Comparison of ENCODE assay signal across 8 mouse cellular contexts in the genomic region with DNA sequence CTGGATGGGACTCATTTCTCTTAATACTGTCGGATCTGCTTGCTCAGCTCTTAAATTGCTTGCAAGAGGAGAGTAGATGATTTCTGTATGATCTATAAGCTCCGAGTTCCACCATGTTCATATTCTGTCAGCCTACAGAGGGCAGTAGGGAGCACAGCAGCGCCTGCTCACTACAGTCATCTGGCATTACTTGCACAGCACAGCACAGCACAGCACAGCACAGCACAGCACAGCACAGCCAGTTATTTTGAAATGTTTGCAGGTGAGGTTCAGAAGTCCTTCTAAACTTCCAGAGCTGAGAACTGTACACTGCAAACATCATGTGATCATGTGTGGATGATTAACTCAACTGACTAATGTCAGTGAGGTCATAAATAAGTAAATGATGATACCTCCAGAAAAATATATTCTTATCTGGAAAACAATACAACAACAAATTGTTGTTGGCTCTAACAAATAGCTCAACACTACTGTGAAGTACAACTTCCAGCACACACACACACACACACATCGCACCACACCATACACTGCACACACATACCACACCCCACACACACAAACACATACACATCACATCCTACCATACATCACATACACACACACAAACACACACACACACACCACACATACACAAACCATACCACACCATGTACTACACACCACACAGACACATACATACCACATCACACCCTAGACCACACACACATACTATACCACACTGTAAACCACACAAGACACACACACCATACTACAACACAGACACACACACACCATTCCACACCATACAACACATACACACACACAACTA. TPM values are rescaled to one million over a fixed set of nuclear protein-coding genes. Genes with fewer than 3 reads are reported as not detected.
A peak's percentile ranks its signal among the peaks of the same experiment; 100 is the strongest.
DNase-seq lines count a peak whose midpoint lies in the region; ATAC-seq lines count a peak whose summit lies in the region.

No protein-coding gene starts in this region.

- no peaks in the 10 kb centered on the region for H3K36me3 ChIP-seq in forebrain, embryonic 13.5 days (ENCODE audit: poor library complexity, severe bottlenecking)
- no peaks in the 10 kb centered on the region for H3K36me3 ChIP-seq in intestine, embryonic 14.5 days (ENCODE audit: control insufficient read depth, insufficient read depth, low read length)
- H3K36me3 ChIP-seq in midbrain, embryonic 16.5 days (ENCODE audit: control insufficient read depth, insufficient read depth, low read length) = no peaks in the 10 kb centered on the region
- no peaks in the 10 kb centered on the region for H3K36me3 ChIP-seq in stomach, embryonic 16.5 days (ENCODE audit: control insufficient read depth, insufficient read depth, low read length)

- no peak overlapping the region for H3K27ac ChIP-seq in forebrain, embryonic 13.5 days
- H3K27ac ChIP-seq in intestine, embryonic 14.5 days (ENCODE audit: low read depth) = no peak overlapping the region
- no peak overlapping the region for H3K27ac ChIP-seq in midbrain, embryonic 16.5 days (ENCODE audit: low read length)
- no peak overlapping the region for H3K27ac ChIP-seq in stomach, embryonic 16.5 days (ENCODE audit: low read length)

- 60% methylated on average over 4 of the region's 4 CpGs for WGBS in forebrain, embryonic 13.5 days
- 53% methylated on average over 4 of the region's 4 CpGs for WGBS in intestine, embryonic 14.5 days
- 52% methylated on average over 4 of the region's 4 CpGs for WGBS in midbrain, embryonic 16.5 days
- WGBS in stomach, embryonic 16.5 days = 54% methylated on average over 4 of the region's 4 CpGs

- no peak overlapping the region for H3K4me2 ChIP-seq in forebrain, embryonic 13.5 days
- no peak overlapping the region for H3K4me2 ChIP-seq in intestine, embryonic 14.5 days (ENCODE audit: low read length)
- no peak overlapping the region for H3K4me2 ChIP-seq in midbrain, embryonic 16.5 days (ENCODE audit: low read length)
- no peak overlapping the region for H3K4me2 ChIP-seq in stomach, embryonic 16.5 days (ENCODE audit: low read depth, low read length)

- H3K9ac ChIP-seq in forebrain, embryonic 13.5 days = no peak overlapping the region
- no peak overlapping the region for H3K9ac ChIP-seq in intestine, embryonic 14.5 days (ENCODE audit: low read length)
- no peak overlapping the region for H3K9ac ChIP-seq in midbrain, embryonic 16.5 days (ENCODE audit: low read depth, low read length)
- H3K9ac ChIP-seq in stomach, embryonic 16.5 days (ENCODE audit: low read length) = no peak overlapping the region

- no peak overlapping the region for H3K4me3 ChIP-seq in forebrain, embryonic 13.5 days
- no peak overlapping the region for H3K4me3 ChIP-seq in intestine, embryonic 14.5 days (ENCODE audit: low read depth, low read length)
- no peak overlapping the region for H3K4me3 ChIP-seq in midbrain, embryonic 16.5 days (ENCODE audit: low read depth, low read length)
- no peak overlapping the region for H3K4me3 ChIP-seq in stomach, embryonic 16.5 days (replicated peaks; ENCODE audit: low read length)

- peak; percentile 67 for DNase-seq in right cerebral cortex, adult 18-20 months
- no peak for DNase-seq in right cerebral cortex, postnatal 25 days
- peak; percentile 16 for DNase-seq in cerebellum, adult 11 months
- DNase-seq in intestine, embryonic 14.5 days (ENCODE audit: low spot score) = no peak
- peak; percentile 45 for DNase-seq in liver

- no peaks in the 10 kb centered on the region for H3K4me1 ChIP-seq in forebrain, embryonic 13.5 days
- H3K4me1 ChIP-seq in intestine, embryonic 14.5 days (replicated peaks; ENCODE audit: control insufficient read depth, insufficient read depth, low read length) = no peaks in the 10 kb centered on the region
- H3K4me1 ChIP-seq in midbrain, embryonic 16.5 days (ENCODE audit: control insufficient read depth, insufficient read depth, low read length) = no peaks in the 10 kb centered on the region
- no peaks in the 10 kb centered on the region for H3K4me1 ChIP-seq in stomach, embryonic 16.5 days (ENCODE audit: control insufficient read depth, insufficient read depth, low read length)

- peak; percentile 85 for ATAC-seq in forebrain, embryonic 13.5 days
- peak; percentile 68 for ATAC-seq in intestine, embryonic 14.5 days (replicated peaks; ENCODE audit: low FRiP score, low TSS enrichment, low read depth)
- ATAC-seq in midbrain, embryonic 16.5 days = 0 out of 2 replicates have a peak, but pooled peaks have one; percentile 56
- ATAC-seq in stomach, embryonic 16.5 days (ENCODE audit: insufficient read depth, low FRiP score) = peak; percentile 40; the same call in 1 of the 2 replicates

- H3K9me3 ChIP-seq in forebrain, embryonic 13.5 days (replicated peaks) = no peaks in the 10 kb centered on the region
- H3K9me3 ChIP-seq in intestine, embryonic 14.5 days (ENCODE audit: control insufficient read depth, low read length) = no peaks in the 10 kb centered on the region
- no peaks in the 10 kb centered on the region for H3K9me3 ChIP-seq in midbrain, embryonic 16.5 days (replicated peaks; ENCODE audit: control insufficient read depth, low read length, poor library complexity, severe bottlenecking)
- H3K9me3 ChIP-seq in stomach, embryonic 16.5 days (replicated peaks; ENCODE audit: control insufficient read depth, low read length) = no peaks in the 10 kb centered on the region

- no peaks in the 10 kb centered on the region for H3K27me3 ChIP-seq in forebrain, embryonic 13.5 days
- no peaks in the 10 kb centered on the region for H3K27me3 ChIP-seq in intestine, embryonic 14.5 days (replicated peaks; ENCODE audit: control insufficient read depth, insufficient read depth, low read length)
- no peaks in the 10 kb centered on the region for H3K27me3 ChIP-seq in midbrain, embryonic 16.5 days (ENCODE audit: control insufficient read depth, insufficient read depth, low read depth, low read length)
- no peaks in the 10 kb centered on the region for H3K27me3 ChIP-seq in stomach, embryonic 16.5 days (ENCODE audit: control insufficient read depth, insufficient read depth, low read length)

RNA-seq across cellular contexts. Expression of a gene that starts 9.4 kb away (rescaled TPM):
- 15.9 and 17.1 TPM in 2 replicates for polyA plus RNA-seq in forebrain, embryonic 13.5 days (2015; fragmentation: Nextera tagmentation; extraction: Ambion mirVana)
- polyA plus RNA-seq in intestine, embryonic 14.5 days (2014; fragmentation: Nextera tagmentation; extraction: Ambion mirVana) = 1.9 and 3.0 TPM in 2 replicates
- 12.8 and 17.4 TPM in 2 replicates for polyA plus RNA-seq in midbrain, embryonic 16.5 days (2015; fragmentation: Nextera tagmentation; extraction: Ambion mirVana)
- polyA plus RNA-seq in stomach, embryonic 16.5 days (2015; fragmentation: Nextera tagmentation; extraction: Ambion mirVana) = 1.9 and 2.9 TPM in 2 replicates

Comparison
In these comparisons a context has a peak if more than half of its experiments do, and no peak if none do; other contexts are left out.
1. DNase-seq: peak in right cerebral cortex, adult 18-20 months (single experiment), cerebellum, adult 11 months (single experiment) and liver (single experiment); none in right cerebral cortex, postnatal 25 days (single experiment) and intestine, embryonic 14.5 days (single experiment).
2. Peak in every context shown above with its lines, with median percentiles within 50 percentile points of each other: ATAC-seq.